Mouse (Mus musculus) T-cell, adult 66 days (primary cell): ENCODE measurements around the gene Ifi27l2b. TPM values are rescaled to one million over a fixed set of nuclear protein-coding genes. Genes with fewer than 3 reads are reported as not detected.

Experiments used
- total RNA-seq, 2 experiments: library from RNA; stranded (reverse); gene quantifications; 3 replicates in 1 of 2; 4 replicates in 1 of 2; pipeline ENCODE4 v1.2.4; 2023

Ifi27l2b gene
- total RNA-seq: not detected

GRCm38 (mm10) chr12:103457140-103457539, at the start of gene Ifi27l2b:
TSS of gene Ifi27l2b (minus strand) at chr12:103457223.

GRCm38 (mm10) chr12:103443524-103443923, 13.5 kb downstream of the Ifi27l2b start, which contains the start of gene Ifi27l2a:
TSS of gene Ifi27l2a (minus strand) at chr12:103443680.

DNA sequence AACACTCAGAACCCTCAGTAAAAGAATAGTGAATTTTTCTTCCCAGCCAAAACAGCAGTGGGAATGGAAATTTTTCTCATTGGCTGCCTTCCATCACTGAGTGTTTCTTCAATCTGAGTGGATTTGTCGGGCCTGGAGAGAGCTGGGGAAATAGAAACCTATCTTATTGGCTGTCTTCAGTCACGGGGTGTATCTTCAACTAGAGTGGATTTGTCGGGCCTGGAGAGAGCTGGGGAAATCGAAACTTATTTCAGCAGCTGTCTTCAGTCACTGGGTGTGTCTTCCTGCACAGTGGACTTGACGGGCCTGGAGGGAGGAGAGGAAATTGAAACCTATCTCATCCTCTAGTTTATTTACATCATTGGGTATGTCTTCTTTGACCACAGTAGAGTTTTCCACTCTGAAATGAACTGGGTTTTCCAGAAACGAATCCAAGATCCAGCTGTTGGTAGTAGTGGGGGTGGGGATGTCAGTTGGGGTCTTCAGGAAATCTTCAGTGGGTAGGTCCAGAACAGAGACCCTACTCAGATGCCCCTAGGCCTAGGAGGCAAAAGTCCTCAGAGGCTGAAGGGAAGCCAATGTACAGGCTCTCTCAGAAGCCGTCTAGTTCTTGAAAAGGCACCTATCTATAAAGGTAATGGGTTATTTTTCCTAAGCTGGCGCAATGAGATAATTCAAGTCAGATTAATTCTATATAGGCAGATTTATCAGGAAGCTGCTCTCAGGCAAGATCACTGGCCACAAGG, 22.9 kb downstream of the Ifi27l2b start, which contains the start of gene Ifi27:
Gene Ifi27, plus strand, starts transcription at position 226 of the 746 bp plus-strand sequence.

DNA sequence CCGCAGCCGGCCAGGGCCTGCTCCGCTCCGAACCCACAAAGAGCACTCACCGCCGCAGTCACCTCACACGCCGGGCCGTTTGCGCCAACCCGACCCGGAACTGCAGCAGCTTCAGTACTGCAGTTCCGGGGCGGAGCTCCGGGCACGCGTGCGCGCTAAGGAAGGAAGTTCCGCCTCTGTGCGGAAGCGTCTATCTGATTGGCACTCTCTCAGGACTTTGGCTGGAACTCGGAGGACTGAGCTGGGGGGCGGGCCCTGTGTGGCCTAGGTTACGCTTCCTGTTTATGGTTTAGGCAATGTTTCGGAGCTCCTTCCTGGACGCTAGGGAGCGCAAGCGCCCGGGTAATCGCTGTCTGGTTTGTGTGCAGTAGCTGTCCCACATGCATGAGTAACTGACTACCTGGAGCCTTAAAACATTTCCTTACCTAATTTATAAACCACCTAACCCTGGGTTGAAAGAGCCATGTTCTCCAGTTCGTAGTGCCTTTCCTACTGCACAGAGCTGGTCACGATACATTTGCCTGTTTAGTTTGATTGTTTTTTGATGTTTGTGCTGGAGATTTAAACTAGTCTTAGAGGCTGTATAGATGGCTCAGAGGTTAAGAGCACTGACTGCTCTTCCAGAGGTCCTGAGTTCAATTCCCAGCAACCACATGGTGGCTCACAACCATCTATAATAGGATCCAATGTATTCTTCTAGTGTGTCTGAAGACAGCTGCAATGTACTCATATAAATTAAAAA, 31.1 kb downstream of the Ifi27l2b start, which contains the start of gene Ddx24:
Gene Ddx24, minus strand, starts transcription at position 102 of the 742 bp plus-strand sequence.

GRCm38 (mm10) chr12:103407720-103408119, 49.3 kb downstream of the Ifi27l2b start, which contains the start of gene 9330161L09Rik:
TSS of gene 9330161L09Rik (minus strand) at chr12:103407820.

Other genes starting within 250 kb of the Ifi27l2b start
- gene Prima1, start 215.1 kb downstream of the Ifi27l2b start, total RNA-seq: not detected
- not detected for gene Fam181a, start 146.2 kb downstream of the Ifi27l2b start, total RNA-seq
- gene Asb2, start 101.2 kb downstream of the Ifi27l2b start, total RNA-seq: 10 to 100 TPM in 1 of 2 experiments, 1 to 10 TPM in 1; 7.6 to 24.2 TPM
- 1 to 10 TPM; 1.7 to 2.1 TPM for gene Otub2, start 68.5 kb downstream of the Ifi27l2b start, total RNA-seq
- gene 9330161L09Rik, start 49.4 kb downstream of the Ifi27l2b start, total RNA-seq: 10 to 100 TPM; 10.1 to 17.3 TPM
- gene Ddx24, start 31.4 kb downstream of the Ifi27l2b start, total RNA-seq: 100 to 1,000 TPM; 210 to 220 TPM
- gene Ifi27, start 23.0 kb downstream of the Ifi27l2b start, total RNA-seq: 100 to 1,000 TPM; 181 to 182 TPM
- 100 to 1,000 TPM; 221 to 302 TPM for gene Ifi27l2a, start 13.5 kb downstream of the Ifi27l2b start, total RNA-seq
- under 1 TPM in 1 of 2 experiments, not detected in 1; 0.32 TPM for gene Ppp4r4, start 75.1 kb upstream of the Ifi27l2b start, total RNA-seq
- not detected for gene Serpina10, start 174.2 kb upstream of the Ifi27l2b start, total RNA-seq
- gene Serpina6, start 200.0 kb upstream of the Ifi27l2b start, total RNA-seq: not detected
- gene Serpina16, start 218.9 kb upstream of the Ifi27l2b start, total RNA-seq: not detected
- not detected for gene Serpina1f, start 238.3 kb upstream of the Ifi27l2b start, total RNA-seq